Mouse (Mus musculus): ENCODE measurements around the gene Cnn1. TPM values are rescaled to one million over a fixed set of nuclear protein-coding genes. Genes with fewer than 3 reads are reported as not detected.
A peak's percentile ranks its signal among the peaks of the same experiment; 100 is the strongest.

Gene Cnn1
- polyA plus RNA-seq, 1 experiment from 2014 or later = 0.68 TPM

DNA sequence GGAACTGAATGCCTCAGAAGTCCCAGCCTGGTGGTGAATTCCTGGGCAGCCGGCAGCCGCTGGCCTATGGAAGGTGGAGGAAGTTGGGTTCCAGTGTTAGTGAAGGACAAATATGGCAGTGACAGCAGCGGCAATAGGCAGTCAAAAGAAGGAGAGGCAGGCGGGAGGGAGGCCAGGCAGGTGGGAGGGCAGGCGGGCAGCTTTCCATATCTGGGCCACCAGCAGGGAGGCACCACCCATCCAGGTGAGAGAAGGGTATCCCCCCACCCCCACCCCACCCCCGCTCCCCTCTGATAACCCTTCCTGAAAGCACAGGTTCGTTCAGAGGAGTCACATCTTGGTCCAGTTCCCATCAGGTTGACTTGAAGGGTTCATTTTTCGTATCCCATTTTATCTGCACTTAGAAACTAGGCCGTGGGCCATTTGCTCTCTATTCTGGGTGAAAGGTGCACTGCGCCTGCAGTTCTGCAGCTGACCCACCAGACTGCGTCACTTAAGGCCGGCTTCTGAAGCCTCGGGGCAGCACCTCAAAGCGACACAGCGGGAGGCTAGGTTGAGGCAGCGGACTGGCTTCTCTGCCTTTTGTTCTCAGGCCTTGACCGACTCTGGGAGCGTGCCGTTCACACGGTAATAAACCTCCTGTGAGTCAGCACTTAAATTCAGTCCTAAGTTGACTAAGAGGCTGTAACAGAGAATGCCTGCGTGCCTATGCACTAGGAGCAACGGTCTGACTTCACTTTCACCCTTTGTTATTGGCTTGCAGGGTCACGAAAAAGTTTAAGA is 37.9 kb downstream of the Cnn1 start:
- TF ChIP-seq EP300 (IDR thresholded peaks at IDR 0.05; ENCODE audit: low read depth) = no peak
- no peak for TF ChIP-seq CTCF (IDR thresholded peaks at IDR 0.05; ENCODE audit: low read depth)
- H3K9ac ChIP-seq (replicated peaks) = peak overlapping the region; percentile 28; the same call in 1 of the 2 replicates
- H3K4me2 ChIP-seq (ENCODE audit: low read depth, low read length) = peak overlapping the region; percentile 90
- 46% methylated on average over 23 of the region's 23 CpGs for WGBS (ENCODE audit: insufficient replicate concordance)
- no peaks in the 10 kb centered on the region for H3K36me3 ChIP-seq (replicated peaks; ENCODE audit: insufficient read depth, low read length)
- H3K4me1 ChIP-seq (ENCODE audit: insufficient read depth) = peaks cover 19% of the 10 kb centered on the region
- H3K27me3 ChIP-seq (ENCODE audit: insufficient read depth, low read length) = no peaks in the 10 kb centered on the region
- DNase-seq (no peak), ATAC-seq (no peak)
- peak overlapping the region; percentile 72 for H3K27ac ChIP-seq (ENCODE audit: low read depth)
- no peaks in the 10 kb centered on the region for H3K9me3 ChIP-seq (ENCODE audit: low read length)
- H3K4me3 ChIP-seq (ENCODE audit: low read depth, low read length) = no peak overlapping the region

DNA sequence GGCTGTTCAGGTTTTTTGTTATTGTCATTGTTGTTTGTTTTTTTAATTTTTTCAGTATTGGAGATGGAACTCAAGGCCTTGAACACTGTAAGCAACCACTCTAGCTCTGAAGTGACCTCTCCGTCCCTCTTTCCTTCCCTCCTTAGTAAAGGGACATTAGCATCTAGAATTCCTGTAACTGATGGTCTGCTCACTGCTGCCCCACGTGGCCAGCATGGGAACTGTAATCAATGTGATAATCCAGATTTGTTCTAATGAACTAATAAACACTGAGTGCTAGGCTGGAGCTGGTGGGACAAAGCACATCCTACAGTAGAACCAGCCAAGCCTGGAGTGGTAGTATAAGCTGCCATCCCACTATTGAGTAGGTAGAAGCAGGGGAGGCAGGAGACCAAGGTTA is 39.5 kb downstream of the Cnn1 start:
- no peak overlapping the region for H3K4me2 ChIP-seq (ENCODE audit: low read depth, low read length)
- H3K27me3 ChIP-seq (ENCODE audit: insufficient read depth, low read length) = no peaks in the 10 kb centered on the region
- H3K9me3 ChIP-seq (ENCODE audit: low read length) = no peaks in the 10 kb centered on the region
- no peak for TF ChIP-seq EP300 (IDR thresholded peaks at IDR 0.05; ENCODE audit: low read depth)
- peak; percentile 98 for TF ChIP-seq CTCF (IDR thresholded peaks at IDR 0.05; ENCODE audit: low read depth)
- 27% methylated on average over 2 of the region's 2 CpGs for WGBS (ENCODE audit: insufficient replicate concordance)
- H3K4me3 ChIP-seq (ENCODE audit: low read depth, low read length) = no peak overlapping the region
- H3K27ac ChIP-seq (ENCODE audit: low read depth) = no peak overlapping the region
- H3K4me1 ChIP-seq (ENCODE audit: insufficient read depth) = peaks cover 14% of the 10 kb centered on the region
- no peaks in the 10 kb centered on the region for H3K36me3 ChIP-seq (replicated peaks; ENCODE audit: insufficient read depth, low read length)
- no peak for ATAC-seq
- peak; percentile 68 for DNase-seq
- H3K9ac ChIP-seq (replicated peaks) = no peak overlapping the region

DNA sequence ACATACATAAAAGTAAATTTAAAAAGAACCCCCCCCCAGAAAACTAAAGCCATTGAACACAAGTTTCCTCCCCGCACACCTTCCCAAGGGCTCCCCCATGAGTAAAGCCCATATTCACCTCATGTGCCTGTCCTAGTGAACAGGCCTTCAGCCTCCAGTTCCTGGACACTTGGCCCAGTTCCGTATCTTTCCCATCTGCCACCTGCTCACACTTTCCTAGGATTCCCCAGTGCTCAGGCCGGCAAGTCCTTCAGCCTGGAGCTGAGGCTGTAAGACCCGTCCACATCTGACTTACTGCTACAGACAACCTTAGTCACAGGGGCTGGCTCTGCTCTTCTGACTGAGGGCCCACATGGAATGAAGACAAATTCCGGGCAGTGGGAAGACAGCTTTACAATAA is 40.7 kb downstream of the Cnn1 start:
- no peak overlapping the region for H3K27ac ChIP-seq (ENCODE audit: low read depth)

GRCm38 (mm10) chr9:22143108-22144037 is 44.4 kb downstream of the Cnn1 start:
- TF ChIP-seq EP300 (IDR thresholded peaks at IDR 0.05; ENCODE audit: low read depth) = no peak
- peak; percentile 99 for TF ChIP-seq CTCF (IDR thresholded peaks at IDR 0.05; ENCODE audit: low read depth)
- Histone ChIP-seq H3K4me1 (ENCODE audit: insufficient read depth) (no peaks in the 10 kb centered on the region), H3K9ac (replicated peaks) (no peak overlapping the region), H3K27ac (ENCODE audit: low read depth) (peak overlapping the region; percentile 12; the same call in 1 of the 2 replicates), H3K9me3 (ENCODE audit: low read length) (no peaks in the 10 kb centered on the region), H3K27me3 (ENCODE audit: insufficient read depth, low read length) (no peaks in the 10 kb centered on the region), H3K4me2 (ENCODE audit: low read depth, low read length) (peak overlapping the region; percentile 29; the same call in 1 of the 2 replicates), H3K36me3 (replicated peaks; ENCODE audit: insufficient read depth, low read length) (no peaks in the 10 kb centered on the region), H3K4me3 (ENCODE audit: low read depth, low read length) (no peak overlapping the region)
- 34% methylated on average over 17 of the region's 17 CpGs for WGBS (ENCODE audit: insufficient replicate concordance)
- ATAC-seq = peak; percentile 75
- DNase-seq = peak; percentile 92

More for the DNA sequence above, 40.7 kb downstream of the Cnn1 start:
- H3K36me3 ChIP-seq (replicated peaks; ENCODE audit: insufficient read depth, low read length) = no peaks in the 10 kb centered on the region
- H3K4me2 ChIP-seq (ENCODE audit: low read depth, low read length) = no peak overlapping the region
- no peaks in the 10 kb centered on the region for H3K27me3 ChIP-seq (ENCODE audit: insufficient read depth, low read length)
- no peak for DNase-seq
- H3K9me3 ChIP-seq (ENCODE audit: low read length) = no peaks in the 10 kb centered on the region
- no peak for TF ChIP-seq CTCF (IDR thresholded peaks at IDR 0.05; ENCODE audit: low read depth)
- TF ChIP-seq EP300 (IDR thresholded peaks at IDR 0.05; ENCODE audit: low read depth) = no peak
- no peak overlapping the region for H3K9ac ChIP-seq (replicated peaks)
- no peak for ATAC-seq
- H3K4me1 ChIP-seq (ENCODE audit: insufficient read depth) = peaks cover 14% of the 10 kb centered on the region
- no peak overlapping the region for H3K4me3 ChIP-seq (ENCODE audit: low read depth, low read length)
- WGBS (ENCODE audit: insufficient replicate concordance) = 88% methylated on average over 5 of the region's 5 CpGs

DNA sequence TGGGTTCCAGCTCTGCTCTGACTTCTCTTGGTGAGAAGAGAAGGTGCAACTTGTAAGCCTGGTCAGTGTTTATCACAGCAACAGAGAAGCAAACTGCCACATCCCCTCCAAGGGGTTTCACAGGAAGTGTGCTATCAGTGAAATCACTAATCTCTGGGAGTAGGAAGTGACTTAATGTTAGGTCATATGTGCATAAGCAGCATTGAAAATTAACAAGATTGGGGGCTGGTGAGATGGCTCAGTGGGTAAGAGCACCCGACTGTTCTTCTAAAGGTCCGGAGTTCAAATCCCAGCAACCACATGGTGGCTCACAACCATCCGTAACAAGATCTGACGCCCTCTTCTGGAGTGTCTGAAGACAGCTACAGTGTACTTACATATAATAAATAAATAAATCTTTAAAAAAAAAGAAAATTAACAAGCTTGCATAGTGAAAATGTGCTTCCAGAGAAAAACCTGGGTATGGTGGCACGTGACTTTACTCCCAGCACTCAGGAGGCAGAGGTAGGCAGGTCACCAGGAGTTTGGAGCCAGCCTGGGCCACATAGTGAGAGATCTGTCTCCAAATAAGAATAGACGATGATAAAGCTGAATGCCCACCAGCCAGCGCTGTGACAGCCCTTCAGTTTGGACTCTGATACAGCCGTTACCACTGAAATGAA is 45.4 kb downstream of the Cnn1 start:
- no peak for DNase-seq
- Histone ChIP-seq H3K27me3 (ENCODE audit: insufficient read depth, low read length) (no peaks in the 10 kb centered on the region), H3K4me2 (ENCODE audit: low read depth, low read length) (no peak overlapping the region), H3K27ac (ENCODE audit: low read depth) (0 out of 2 replicates have a peak overlapping the region, but pooled peaks have one; percentile 12), H3K9me3 (ENCODE audit: low read length) (no peaks in the 10 kb centered on the region), H3K36me3 (replicated peaks; ENCODE audit: insufficient read depth, low read length) (no peaks in the 10 kb centered on the region), H3K4me1 (ENCODE audit: insufficient read depth) (no peaks in the 10 kb centered on the region), H3K4me3 (ENCODE audit: low read depth, low read length) (no peak overlapping the region), H3K9ac (replicated peaks) (no peak overlapping the region)
- TF ChIP-seq CTCF (IDR thresholded peaks at IDR 0.05; ENCODE audit: low read depth) (no peak), EP300 (IDR thresholded peaks at IDR 0.05; ENCODE audit: low read depth) (no peak)
- WGBS (ENCODE audit: insufficient replicate concordance) = 57% methylated on average over 7 of the region's 8 CpGs
- ATAC-seq = 0 out of 2 replicates have a peak, but pooled peaks have one; percentile 14
